Mouse (Mus musculus): ENCODE data around the gene Ubash3a. TPM values are rescaled to one million over a fixed set of nuclear protein-coding genes. Genes with fewer than 3 reads are reported as not detected.

The Ubash3a gene
- total RNA-seq (2014; fragmentation: Nextera tagmentation) (not detected in 2 replicates), total RNA-seq (2017) (0.17 and 0.33 TPM in 2 replicates), polyA plus RNA-seq (2012) (not detected in 2 replicates)

- no peak for DNase-seq (ENCODE audit: low spot score)
Measured at GRCm38 (mm10) chr17:31207771-31208334, at the start of gene Ubash3a. Ubash3a (plus strand) TSS chr17:31207873.

GRCm38 (mm10) chr17:31157921-31158320, 49.8 kb upstream of the Ubash3a start:
- Histone ChIP-seq H3K9me3 (replicated peaks) (peaks cover 85% of the 10 kb centered on the region), H3K27me3 (ENCODE audit: insufficient read depth, low read length) (no peaks in the 10 kb centered on the region), H3K4me1 (ENCODE audit: insufficient read depth, low read depth, low read length) (no peaks in the 10 kb centered on the region), H3K36me3 (replicated peaks) (no peaks in the 10 kb centered on the region), H3K4me3 (ENCODE audit: low read depth, low read length) (no peak overlapping the region)
- no peak for DNase-seq (ENCODE audit: low spot score)
- no peak for ATAC-seq (ENCODE audit: extremely low read depth, insufficient number of reproducible peaks, low FRiP score, poor library complexity, severe bottlenecking)
- no peak for TF ChIP-seq TAL1 (conservative IDR thresholded peaks at IDR 0.05; ENCODE audit: low read depth, low read length)
- no peak for TF ChIP-seq CTCF (IDR thresholded peaks at IDR 0.05; ENCODE audit: low read depth, low read length)
- TF ChIP-seq GATA2 (IDR thresholded peaks at IDR 0.05; ENCODE audit: borderline replicate concordance, low read depth, low read length) = no peak
- TF ChIP-seq POLR2AphosphoS5 (IDR thresholded peaks at IDR 0.05; ENCODE audit: insufficient replicate concordance, low read depth, low read length) = no peak
- TF ChIP-seq GATA1 (IDR thresholded peaks at IDR 0.05; ENCODE audit: borderline replicate concordance, low read length) = no peak

More at GRCm38 (mm10) chr17:31207771-31208334, at the start of gene Ubash3a:
- H3K36me3 ChIP-seq (replicated peaks) = no peaks in the 10 kb centered on the region
- no peak for ATAC-seq (ENCODE audit: extremely low read depth, insufficient number of reproducible peaks, low FRiP score, poor library complexity, severe bottlenecking)
- no peaks in the 10 kb centered on the region for H3K4me1 ChIP-seq (ENCODE audit: insufficient read depth, low read depth, low read length)
- H3K27me3 ChIP-seq (ENCODE audit: insufficient read depth, low read length) = no peaks in the 10 kb centered on the region
- H3K9me3 ChIP-seq (replicated peaks) = peaks cover 71% of the 10 kb centered on the region
- TF ChIP-seq GATA1 (IDR thresholded peaks at IDR 0.05; ENCODE audit: borderline replicate concordance, low read length) (no peak), CTCF (IDR thresholded peaks at IDR 0.05; ENCODE audit: low read depth, low read length) (no peak), TAL1 (conservative IDR thresholded peaks at IDR 0.05; ENCODE audit: low read depth, low read length) (no peak), POLR2AphosphoS5 (IDR thresholded peaks at IDR 0.05; ENCODE audit: insufficient replicate concordance, low read depth, low read length) (no peak), GATA2 (IDR thresholded peaks at IDR 0.05; ENCODE audit: borderline replicate concordance, low read depth, low read length) (no peak)
- no peak within 1 kb of the TSS for H3K4me3 ChIP-seq (ENCODE audit: low read depth, low read length)

- DNase-seq (ENCODE audit: low spot score) (no peak), ATAC-seq (ENCODE audit: extremely low read depth, insufficient number of reproducible peaks, low FRiP score, poor library complexity, severe bottlenecking) (no peak)
- Histone ChIP-seq H3K27me3 (ENCODE audit: insufficient read depth, low read length) (no peaks in the 10 kb centered on the region), H3K4me3 (ENCODE audit: low read depth, low read length) (no peak overlapping the region), H3K9me3 (replicated peaks) (peaks cover 87% of the 10 kb centered on the region), H3K4me1 (ENCODE audit: insufficient read depth, low read depth, low read length) (no peaks in the 10 kb centered on the region), H3K36me3 (replicated peaks) (no peaks in the 10 kb centered on the region)
- no peak for TF ChIP-seq POLR2AphosphoS5 (IDR thresholded peaks at IDR 0.05; ENCODE audit: insufficient replicate concordance, low read depth, low read length)
- TF ChIP-seq GATA2 (IDR thresholded peaks at IDR 0.05; ENCODE audit: borderline replicate concordance, low read depth, low read length) = no peak
- TF ChIP-seq GATA1 (IDR thresholded peaks at IDR 0.05; ENCODE audit: borderline replicate concordance, low read length) = no peak
- TF ChIP-seq CTCF (IDR thresholded peaks at IDR 0.05; ENCODE audit: low read depth, low read length) = no peak
- no peak for TF ChIP-seq TAL1 (conservative IDR thresholded peaks at IDR 0.05; ENCODE audit: low read depth, low read length)
Measured at GRCm38 (mm10) chr17:31160291-31160690, 47.4 kb upstream of the Ubash3a start.

- peaks cover 94% of the 10 kb centered on the region for H3K9me3 ChIP-seq (replicated peaks)
- H3K27me3 ChIP-seq (ENCODE audit: insufficient read depth, low read length) = no peaks in the 10 kb centered on the region
- no peaks in the 10 kb centered on the region for H3K36me3 ChIP-seq (replicated peaks)
- ATAC-seq (ENCODE audit: extremely low read depth, insufficient number of reproducible peaks, low FRiP score, poor library complexity, severe bottlenecking) (no peak), DNase-seq (ENCODE audit: low spot score) (no peak)
- no peak overlapping the region for H3K4me3 ChIP-seq (ENCODE audit: low read depth, low read length)
- TF ChIP-seq TAL1 (conservative IDR thresholded peaks at IDR 0.05; ENCODE audit: low read depth, low read length) = no peak
- TF ChIP-seq POLR2AphosphoS5 (IDR thresholded peaks at IDR 0.05; ENCODE audit: insufficient replicate concordance, low read depth, low read length) = no peak
- no peak for TF ChIP-seq GATA1 (IDR thresholded peaks at IDR 0.05; ENCODE audit: borderline replicate concordance, low read length)
- no peak for TF ChIP-seq CTCF (IDR thresholded peaks at IDR 0.05; ENCODE audit: low read depth, low read length)
- TF ChIP-seq GATA2 (IDR thresholded peaks at IDR 0.05; ENCODE audit: borderline replicate concordance, low read depth, low read length) = no peak
- no peaks in the 10 kb centered on the region for H3K4me1 ChIP-seq (ENCODE audit: insufficient read depth, low read depth, low read length)
Measured at GRCm38 (mm10) chr17:31162607-31163006, 45.1 kb upstream of the Ubash3a start.

- TF ChIP-seq GATA2 (IDR thresholded peaks at IDR 0.05; ENCODE audit: borderline replicate concordance, low read depth, low read length) = no peak
- TF ChIP-seq POLR2AphosphoS5 (IDR thresholded peaks at IDR 0.05; ENCODE audit: insufficient replicate concordance, low read depth, low read length) = no peak
- TF ChIP-seq CTCF (IDR thresholded peaks at IDR 0.05; ENCODE audit: low read depth, low read length) = no peak
- no peak for TF ChIP-seq GATA1 (IDR thresholded peaks at IDR 0.05; ENCODE audit: borderline replicate concordance, low read length)
- no peak for TF ChIP-seq TAL1 (conservative IDR thresholded peaks at IDR 0.05; ENCODE audit: low read depth, low read length)
- no peaks in the 10 kb centered on the region for H3K4me1 ChIP-seq (ENCODE audit: insufficient read depth, low read depth, low read length)
- H3K4me3 ChIP-seq (ENCODE audit: low read depth, low read length) = no peak overlapping the region
- peaks cover 89% of the 10 kb centered on the region for H3K9me3 ChIP-seq (replicated peaks)
- ATAC-seq (ENCODE audit: extremely low read depth, insufficient number of reproducible peaks, low FRiP score, poor library complexity, severe bottlenecking) (no peak), DNase-seq (ENCODE audit: low spot score) (no peak)
- no peaks in the 10 kb centered on the region for H3K27me3 ChIP-seq (ENCODE audit: insufficient read depth, low read length)
- H3K36me3 ChIP-seq (replicated peaks) = no peaks in the 10 kb centered on the region
Measured at GRCm38 (mm10) chr17:31163821-31164220, 43.9 kb upstream of the Ubash3a start.

- H3K36me3 ChIP-seq (replicated peaks) = no peaks in the 10 kb centered on the region
- no peak within 1 kb of the TSS for H3K4me3 ChIP-seq (ENCODE audit: low read depth, low read length)
- no peaks in the 10 kb centered on the region for H3K4me1 ChIP-seq (ENCODE audit: insufficient read depth, low read depth, low read length)
- DNase-seq (ENCODE audit: low spot score) = no peak
- ATAC-seq (ENCODE audit: extremely low read depth, insufficient number of reproducible peaks, low FRiP score, poor library complexity, severe bottlenecking) = no peak
- no peak for TF ChIP-seq CTCF (IDR thresholded peaks at IDR 0.05; ENCODE audit: low read depth, low read length)
- TF ChIP-seq GATA2 (IDR thresholded peaks at IDR 0.05; ENCODE audit: borderline replicate concordance, low read depth, low read length) = no peak
- TF ChIP-seq TAL1 (conservative IDR thresholded peaks at IDR 0.05; ENCODE audit: low read depth, low read length) = no peak
- no peak for TF ChIP-seq POLR2AphosphoS5 (IDR thresholded peaks at IDR 0.05; ENCODE audit: insufficient replicate concordance, low read depth, low read length)
- TF ChIP-seq GATA1 (IDR thresholded peaks at IDR 0.05; ENCODE audit: borderline replicate concordance, low read length) = no peak
- H3K9me3 ChIP-seq (replicated peaks) = peaks cover 90% of the 10 kb centered on the region
- H3K27me3 ChIP-seq (ENCODE audit: insufficient read depth, low read length) = no peaks in the 10 kb centered on the region
Measured at GRCm38 (mm10) chr17:31165127-31165526, 42.5 kb upstream of the Ubash3a start, which contains the start of gene Tff1. Tff1 (minus strand) TSS chr17:31165277.
